Mouse (Mus musculus): ENCODE data around the gene AW146154.

DNA sequence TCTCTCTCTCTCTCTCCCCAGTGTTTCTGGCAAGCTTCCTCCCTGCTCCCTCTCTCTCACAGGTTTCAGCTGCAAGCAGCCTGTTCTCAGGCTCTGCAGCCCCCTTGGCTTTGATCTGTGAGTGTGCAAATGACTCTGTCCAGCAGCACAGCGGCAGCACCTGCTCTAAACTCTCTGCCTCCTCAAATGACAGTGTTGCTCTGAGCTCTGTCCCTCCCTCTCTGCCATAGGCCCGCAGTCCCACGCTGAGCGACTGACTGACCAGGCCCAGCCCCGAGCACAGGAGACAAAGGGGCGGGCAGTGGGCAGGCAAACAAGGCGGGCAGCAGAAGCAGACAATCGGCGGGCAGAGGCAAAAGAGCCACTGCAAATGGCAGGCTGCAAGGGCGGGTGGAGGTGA lies 47.8 kb downstream of the AW146154 start:
- no peak for TF ChIP-seq CTCF (IDR thresholded peaks at IDR 0.05; ENCODE audit: low read depth, low read length)
- no peak for TF ChIP-seq GATA1 (IDR thresholded peaks at IDR 0.05; ENCODE audit: borderline replicate concordance, low read length)
- no peak for TF ChIP-seq GATA2 (IDR thresholded peaks at IDR 0.05; ENCODE audit: borderline replicate concordance, low read depth, low read length)

Data from G1E (cell line).